15 mouse cellular contexts compared by ENCODE assay signal in genomic region chr8:92136413-92136812, GRCm38 (mm10).
DNase-seq lines count a peak whose midpoint lies in the region; ATAC-seq lines count a peak whose summit lies in the region.
"Had no signal": no experiment of that assay in that cellular context is flagged by ENCODE, and none has a peak within 500 bp of the region (broad histone marks: within the 10 kb centered on the region; RNA-seq: fewer than 3 reads in every experiment).

No protein-coding gene starts in this region.

- 16% methylated on average over 13 of the region's 13 CpGs for WGBS in forebrain, embryonic 11.5 days
- 4% methylated on average over 13 of the region's 13 CpGs for WGBS in forebrain, embryonic 16.5 days
- 25% methylated on average over 13 of the region's 13 CpGs for WGBS in hindbrain, embryonic 10.5 days
- WGBS in hindbrain, embryonic 14.5 days = 9% methylated on average over 13 of the region's 13 CpGs
- WGBS in forebrain, embryonic 14.5 days = 2% methylated on average over 13 of the region's 13 CpGs
- 45% methylated on average over 12 of the region's 13 CpGs for WGBS in liver, embryonic 12.5 days (ENCODE audit: insufficient replicate concordance)

- H3K4me3 ChIP-seq in forebrain, embryonic 11.5 days (ENCODE audit: low read depth, low read length) = no peak overlapping the region
- H3K4me3 ChIP-seq in forebrain, embryonic 16.5 days (replicated peaks; ENCODE audit: low read length) = no peak overlapping the region
- H3K4me3 ChIP-seq in hindbrain, embryonic 10.5 days = no peak overlapping the region
- no peak overlapping the region for H3K4me3 ChIP-seq in hindbrain, embryonic 14.5 days (replicated peaks; ENCODE audit: low read length)
- no peak overlapping the region for H3K4me3 ChIP-seq in forebrain, embryonic 14.5 days (ENCODE audit: low read depth, low read length)
- no peak overlapping the region for H3K4me3 ChIP-seq in liver, embryonic 12.5 days
- H3K4me3 ChIP-seq: gastrocnemius, adult 2 months; hindbrain, embryonic 15.5 days; liver, embryonic 13.5 days; megakaryocyte, embryonic 14.5 days had no signal

- ATAC-seq in forebrain, embryonic 11.5 days (replicated peaks; ENCODE audit: low FRiP score) = no peak
- ATAC-seq in forebrain, embryonic 16.5 days = no peak
- ATAC-seq in hindbrain, embryonic 14.5 days (ENCODE audit: low FRiP score) = no peak
- ATAC-seq in forebrain, embryonic 14.5 days = no peak
- ATAC-seq in liver, embryonic 12.5 days = no peak
- ATAC-seq: Patski had no signal

- peaks cover 21% of the 10 kb centered on the region for H3K4me1 ChIP-seq in forebrain, embryonic 11.5 days (replicated peaks; ENCODE audit: control insufficient read depth, insufficient read depth, low read length)
- H3K4me1 ChIP-seq in forebrain, embryonic 16.5 days (replicated peaks; ENCODE audit: control insufficient read depth, insufficient read depth, low read length) = peaks cover 28% of the 10 kb centered on the region
- H3K4me1 ChIP-seq in hindbrain, embryonic 10.5 days (replicated peaks) = peaks cover 62% of the 10 kb centered on the region
- H3K4me1 ChIP-seq in hindbrain, embryonic 14.5 days (replicated peaks; ENCODE audit: control insufficient read depth, insufficient read depth, low read length) = peaks cover 13% of the 10 kb centered on the region; the same call in 1 of the 2 replicates
- H3K4me1 ChIP-seq in forebrain, embryonic 14.5 days (ENCODE audit: control insufficient read depth, insufficient read depth, low read length) = peaks cover 16% of the 10 kb centered on the region
- H3K4me1 ChIP-seq in liver, embryonic 12.5 days = peaks cover 6% of the 10 kb centered on the region; the same call in 1 of the 2 replicates
- H3K4me1 ChIP-seq: liver, embryonic 13.5 days; megakaryocyte, embryonic 14.5 days had no signal

- H3K36me3 ChIP-seq in forebrain, embryonic 11.5 days (ENCODE audit: control insufficient read depth, insufficient read depth, low read length) = no peaks in the 10 kb centered on the region
- no peaks in the 10 kb centered on the region for H3K36me3 ChIP-seq in forebrain, embryonic 16.5 days (ENCODE audit: control insufficient read depth, insufficient read depth)
- H3K36me3 ChIP-seq in hindbrain, embryonic 10.5 days = no peaks in the 10 kb centered on the region
- H3K36me3 ChIP-seq in hindbrain, embryonic 14.5 days (replicated peaks; ENCODE audit: control insufficient read depth, insufficient read depth) = no peaks in the 10 kb centered on the region
- no peaks in the 10 kb centered on the region for H3K36me3 ChIP-seq in forebrain, embryonic 14.5 days (ENCODE audit: control insufficient read depth, insufficient read depth, low read length)
- no peaks in the 10 kb centered on the region for H3K36me3 ChIP-seq in liver, embryonic 12.5 days
- H3K36me3 ChIP-seq: hindbrain, embryonic 15.5 days; liver, embryonic 13.5 days had no signal

- no peak overlapping the region for H3K9ac ChIP-seq in forebrain, embryonic 11.5 days (ENCODE audit: low read length)
- no peak overlapping the region for H3K9ac ChIP-seq in forebrain, embryonic 16.5 days (replicated peaks; ENCODE audit: low read depth, low read length)
- H3K9ac ChIP-seq in hindbrain, embryonic 14.5 days = no peak overlapping the region
- no peak overlapping the region for H3K9ac ChIP-seq in forebrain, embryonic 14.5 days (ENCODE audit: low read length)
- H3K9ac ChIP-seq in liver, embryonic 12.5 days = no peak overlapping the region
- H3K9ac ChIP-seq: hindbrain, embryonic 15.5 days; liver, embryonic 13.5 days had no signal

- H3K27me3 ChIP-seq in forebrain, embryonic 11.5 days (ENCODE audit: control insufficient read depth, insufficient read depth, low read length) = peaks cover 59% of the 10 kb centered on the region
- H3K27me3 ChIP-seq in forebrain, embryonic 16.5 days (replicated peaks; ENCODE audit: control insufficient read depth, insufficient read depth, low read length) = peaks cover 21% of the 10 kb centered on the region
- H3K27me3 ChIP-seq in hindbrain, embryonic 10.5 days (ENCODE audit: insufficient read depth, poor library complexity, severe bottlenecking) = peaks cover 44% of the 10 kb centered on the region
- H3K27me3 ChIP-seq in hindbrain, embryonic 14.5 days (ENCODE audit: control insufficient read depth, insufficient read depth, low read length) = peaks cover 13% of the 10 kb centered on the region; the same call in 1 of the 2 replicates
- H3K27me3 ChIP-seq in forebrain, embryonic 14.5 days (replicated peaks; ENCODE audit: control insufficient read depth, insufficient read depth, low read length) = peaks cover 29% of the 10 kb centered on the region
- peaks cover 34% of the 10 kb centered on the region; the same call in 1 of the 2 replicates for H3K27me3 ChIP-seq in liver, embryonic 12.5 days (replicated peaks)
- H3K27me3 ChIP-seq: megakaryocyte, embryonic 14.5 days; Patski had no signal

- H3K9me3 ChIP-seq in forebrain, embryonic 11.5 days (ENCODE audit: control insufficient read depth, low read length) = no peaks in the 10 kb centered on the region
- H3K9me3 ChIP-seq in forebrain, embryonic 16.5 days (ENCODE audit: control insufficient read depth, low read length) = 0 out of 2 replicates have a peak, but pooled peaks cover 3% of the 10 kb centered on the region
- no peaks in the 10 kb centered on the region for H3K9me3 ChIP-seq in hindbrain, embryonic 10.5 days
- H3K9me3 ChIP-seq in hindbrain, embryonic 14.5 days (ENCODE audit: control insufficient read depth, low read length) = no peaks in the 10 kb centered on the region
- H3K9me3 ChIP-seq in forebrain, embryonic 14.5 days (replicated peaks; ENCODE audit: control insufficient read depth, low read length) = no peaks in the 10 kb centered on the region
- no peaks in the 10 kb centered on the region for H3K9me3 ChIP-seq in liver, embryonic 12.5 days (replicated peaks)
- H3K9me3 ChIP-seq: hindbrain, embryonic 15.5 days; liver, embryonic 13.5 days had no signal

- DNase-seq in forebrain, embryonic 11.5 days (ENCODE audit: low spot score) = peak; percentile 62
- DNase-seq in hindbrain, embryonic 10.5 days (ENCODE audit: low spot score) = peak; percentile 23
- no peak for DNase-seq in hindbrain, embryonic 14.5 days (ENCODE audit: low spot score)
- peak; percentile 26 for DNase-seq in brain, adult 2 months (ENCODE audit: low read depth, low spot score)
- peak; percentile 57 for DNase-seq in forebrain, embryonic 14.5 days (ENCODE audit: low spot score)
- no peak for DNase-seq in cerebellum, adult 9-11 months
- DNase-seq: cerebellum, postnatal 36 days; gastrocnemius, adult 2 months; heart, adult 11 months; liver, embryonic 13.5 days had no signal

- no peak overlapping the region for H3K27ac ChIP-seq in forebrain, embryonic 11.5 days (ENCODE audit: low read depth, low read length)
- no peak overlapping the region for H3K27ac ChIP-seq in forebrain, embryonic 16.5 days (ENCODE audit: low read length)
- peak overlapping the region; percentile 87 for H3K27ac ChIP-seq in hindbrain, embryonic 10.5 days
- H3K27ac ChIP-seq in hindbrain, embryonic 14.5 days = no peak overlapping the region
- no peak overlapping the region for H3K27ac ChIP-seq in forebrain, embryonic 14.5 days (ENCODE audit: low read depth, low read length)
- no peak overlapping the region for H3K27ac ChIP-seq in liver, embryonic 12.5 days
- H3K27ac ChIP-seq: gastrocnemius, adult 2 months; liver, embryonic 13.5 days had no signal

- no peak overlapping the region for H3K4me2 ChIP-seq in forebrain, embryonic 11.5 days (ENCODE audit: low read depth, low read length, severe bottlenecking)
- H3K4me2 ChIP-seq in forebrain, embryonic 16.5 days (ENCODE audit: low read length) = no peak overlapping the region
- H3K4me2 ChIP-seq in hindbrain, embryonic 14.5 days (replicated peaks) = no peak overlapping the region
- no peak overlapping the region for H3K4me2 ChIP-seq in forebrain, embryonic 14.5 days (ENCODE audit: low read length)
- H3K4me2 ChIP-seq in liver, embryonic 12.5 days = no peak overlapping the region
- H3K4me2 ChIP-seq: hindbrain, embryonic 15.5 days; liver, embryonic 13.5 days had no signal

Comparison
In these comparisons a context has a peak if more than half of its experiments do, and no peak if none do; other contexts are left out.
1. DNase-seq: peak in forebrain, embryonic 11.5 days (single experiment), hindbrain, embryonic 10.5 days (single experiment), brain, adult 2 months (single experiment) and forebrain, embryonic 14.5 days (single experiment); none in hindbrain, embryonic 14.5 days (single experiment) and cerebellum, adult 9-11 months (single experiment).